Mouse (Mus musculus) embryonic fibroblast, embryonic 13.5 days (primary cell): Measurements from ENCODE around the gene Pgpep1.

Experiments used
- CTCF ChIP-seq: IDR thresholded peaks from 2 replicates; pipeline ENCODE4 v1.5.1; 2011; ENCODE audit warnings: mild to moderate bottlenecking, control low read depth, low read length, moderate library complexity, borderline replicate concordance; ENCODE audit not compliant: insufficient read depth
- POLR2A ChIP-seq: IDR thresholded peaks from 2 replicates; pipeline ENCODE4 v1.6.1; 2011; ENCODE audit warnings: low read depth, mild to moderate bottlenecking, control low read depth, low read length, moderate library complexity

GRCm38 (mm10) chr8:70665599-70665998 lies 5.4 kb upstream of the Pgpep1 start:
- TF ChIP-seq CTCF (no peak), POLR2A (no peak)
